In the genomic region with DNA sequence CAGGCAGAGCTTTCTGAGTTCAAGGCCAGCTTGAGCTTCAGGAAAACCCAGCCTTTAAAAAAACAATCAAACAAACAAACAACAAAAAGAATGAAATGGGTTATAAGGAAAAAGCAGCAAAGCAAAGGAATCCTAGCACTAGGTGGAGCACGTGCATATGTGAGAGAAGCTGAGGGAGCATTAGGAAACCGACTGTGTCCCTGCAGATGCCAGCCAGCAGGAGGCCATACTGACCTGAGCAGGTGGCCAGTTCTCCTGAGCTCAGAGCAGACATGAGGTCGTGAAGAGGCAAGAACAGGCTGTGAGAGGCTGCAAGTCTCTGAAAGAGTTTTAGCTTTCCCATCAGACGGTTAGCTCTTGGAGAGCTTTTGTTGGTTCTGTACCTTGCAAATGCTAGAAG, we compare ENCODE assay signal across 10 mouse cellular contexts. TPM values are rescaled to one million over a fixed set of nuclear protein-coding genes. Genes with fewer than 3 reads are reported as not detected.
DNase-seq lines count a peak whose midpoint lies in the region; ATAC-seq and TF ChIP-seq lines count a peak whose summit lies in the region.
"Had no signal": no experiment of that assay in that cellular context is flagged by ENCODE, and none has a peak within 500 bp of the region (broad histone marks: within the 10 kb centered on the region; RNA-seq: fewer than 3 reads in every experiment).

No protein-coding gene starts in this region.

- no peak overlapping the region for H3K27ac ChIP-seq in kidney, adult 2 months (ENCODE audit: insufficient read depth, low read depth, low read length)
- H3K27ac ChIP-seq in kidney, embryonic 15.5 days = no peak overlapping the region
- H3K27ac ChIP-seq in embryonic facial prominence, embryonic 11.5 days (replicated peaks; ENCODE audit: low read depth, low read length) = no peak overlapping the region
- H3K27ac ChIP-seq in lung, postnatal 0 days (ENCODE audit: low read length) = no peak overlapping the region
- H3K27ac ChIP-seq: embryonic facial prominence, embryonic 12.5 days; liver, embryonic 13.5 days had no signal

- no peaks in the 10 kb centered on the region for H3K27me3 ChIP-seq in kidney, adult 2 months (replicated peaks; ENCODE audit: control insufficient read depth, insufficient read depth, low read length)
- no peaks in the 10 kb centered on the region for H3K27me3 ChIP-seq in kidney, embryonic 15.5 days
- H3K27me3 ChIP-seq in embryonic facial prominence, embryonic 11.5 days (ENCODE audit: control insufficient read depth, insufficient read depth, low read length) = no peaks in the 10 kb centered on the region
- no peaks in the 10 kb centered on the region for H3K27me3 ChIP-seq in lung, postnatal 0 days (replicated peaks; ENCODE audit: insufficient read depth, low read length)
- H3K27me3 ChIP-seq: embryonic facial prominence, embryonic 12.5 days; liver, embryonic 13.5 days had no signal

- H3K4me1 ChIP-seq in kidney, adult 2 months (ENCODE audit: control insufficient read depth, insufficient read depth, low read length) = no peaks in the 10 kb centered on the region
- no peaks in the 10 kb centered on the region for H3K4me1 ChIP-seq in kidney, embryonic 15.5 days
- no peaks in the 10 kb centered on the region for H3K4me1 ChIP-seq in embryonic facial prominence, embryonic 11.5 days (ENCODE audit: control insufficient read depth, insufficient read depth, low read length)
- no peaks in the 10 kb centered on the region for H3K4me1 ChIP-seq in lung, postnatal 0 days (ENCODE audit: insufficient read depth, low read depth, low read length)
- H3K4me1 ChIP-seq: embryonic facial prominence, embryonic 12.5 days had no signal

- TF ChIP-seq POLR2A in kidney, adult 2 months (IDR thresholded peaks at IDR 0.05; ENCODE audit: low read depth, low read length) = no peak

- H3K36me3 ChIP-seq in kidney, adult 2 months (ENCODE audit: control insufficient read depth, insufficient read depth, low read length) = peaks cover 3% of the 10 kb centered on the region
- H3K36me3 ChIP-seq in kidney, embryonic 15.5 days = peaks cover 99% of the 10 kb centered on the region
- no peaks in the 10 kb centered on the region; the same call in none of the 2 replicates for H3K36me3 ChIP-seq in embryonic facial prominence, embryonic 11.5 days (replicated peaks; ENCODE audit: control insufficient read depth, insufficient read depth, low read depth, low read length)
- H3K36me3 ChIP-seq in lung, postnatal 0 days (ENCODE audit: insufficient read depth, low read length) = peaks cover 40% of the 10 kb centered on the region

- peak; percentile 70 for TF ChIP-seq CTCF in kidney, adult 2 months (conservative IDR thresholded peaks at IDR 0.05; ENCODE audit: insufficient read depth, insufficient read length, low read depth, low read length)
- peak; percentile 80 for TF ChIP-seq CTCF in lung, postnatal 0 days (IDR thresholded peaks at IDR 0.05)

- TF ChIP-seq EP300 in lung, postnatal 0 days (IDR thresholded peaks at IDR 0.05) = no peak

- no peak overlapping the region for H3K4me2 ChIP-seq in kidney, embryonic 15.5 days
- H3K4me2 ChIP-seq in embryonic facial prominence, embryonic 11.5 days (ENCODE audit: low read depth, low read length) = no peak overlapping the region
- no peak overlapping the region for H3K4me2 ChIP-seq in lung, postnatal 0 days (replicated peaks; ENCODE audit: low read depth, low read length)
- H3K4me2 ChIP-seq: embryonic facial prominence, embryonic 12.5 days; liver, embryonic 13.5 days had no signal

- 26% methylated on average over 4 of the region's 4 CpGs for WGBS in kidney, adult 2 months
- WGBS in kidney, embryonic 15.5 days = 41% methylated on average over 4 of the region's 4 CpGs
- 49% methylated on average over 4 of the region's 4 CpGs for WGBS in embryonic facial prominence, embryonic 11.5 days
- 32% methylated on average over 4 of the region's 4 CpGs for WGBS in lung, postnatal 0 days

- H3K9ac ChIP-seq in kidney, embryonic 15.5 days = no peak overlapping the region
- H3K9ac ChIP-seq in embryonic facial prominence, embryonic 11.5 days (replicated peaks; ENCODE audit: low read length) = no peak overlapping the region
- no peak overlapping the region for H3K9ac ChIP-seq in lung, postnatal 0 days (replicated peaks; ENCODE audit: low read depth)
- H3K9ac ChIP-seq: embryonic facial prominence, embryonic 12.5 days; liver, embryonic 13.5 days had no signal

- no peak for ATAC-seq in kidney, embryonic 15.5 days (replicated peaks; ENCODE audit: low FRiP score)
- ATAC-seq in embryonic facial prominence, embryonic 11.5 days (replicated peaks; ENCODE audit: insufficient number of reproducible peaks, low FRiP score, low TSS enrichment, low read depth) = no peak
- peak; percentile 81 for ATAC-seq in lung, postnatal 0 days
- no peak for ATAC-seq in activated CD4-positive, CD25-positive, alpha-beta regulatory T cell, adult 4 months

- DNase-seq in kidney, adult 2 months = peak; percentile 39
- DNase-seq in R1 (ENCODE audit: low read depth, low spot score) = peak; percentile 19
- peak; percentile 22 for DNase-seq in embryonic facial prominence, embryonic 11.5 days (ENCODE audit: low spot score)
- DNase-seq in lung, postnatal 0 days (ENCODE audit: low spot score) = peak; percentile 70
- no peak for DNase-seq in frontal cortex, postnatal 10 days (ENCODE audit: low spot score in 2 of 2)
- DNase-seq: liver, embryonic 13.5 days had no signal

- H3K4me3 ChIP-seq in kidney, adult 2 months (ENCODE audit: insufficient read depth, low read depth, low read length) = no peak overlapping the region
- no peak overlapping the region for H3K4me3 ChIP-seq in kidney, embryonic 15.5 days (replicated peaks)
- no peak overlapping the region for H3K4me3 ChIP-seq in embryonic facial prominence, embryonic 11.5 days (ENCODE audit: low read depth, low read length)
- H3K4me3 ChIP-seq in lung, postnatal 0 days (ENCODE audit: low read depth, low read length) = no peak overlapping the region
- H3K4me3 ChIP-seq: embryonic facial prominence, embryonic 12.5 days; liver, embryonic 13.5 days had no signal

- H3K9me3 ChIP-seq in kidney, embryonic 15.5 days (replicated peaks) = no peaks in the 10 kb centered on the region
- no peaks in the 10 kb centered on the region for H3K9me3 ChIP-seq in embryonic facial prominence, embryonic 11.5 days (replicated peaks; ENCODE audit: control insufficient read depth, low read length)
- H3K9me3 ChIP-seq in lung, postnatal 0 days (ENCODE audit: low read length) = no peaks in the 10 kb centered on the region
- H3K9me3 ChIP-seq: embryonic facial prominence, embryonic 12.5 days; G1E; liver, embryonic 13.5 days had no signal

RNA-seq across cellular contexts. Expression of a gene that starts 10.9 kb away (rescaled TPM):
- 7.1 and 7.4 TPM in 2 replicates for polyA plus RNA-seq in kidney, adult 2 months (2012; rRNA removed)
- 15.5 and 16.5 TPM in 2 replicates for polyA plus RNA-seq in kidney, embryonic 15.5 days (2015; fragmentation: Nextera tagmentation; extraction: Ambion mirVana)
- polyA plus RNA-seq in embryonic facial prominence, embryonic 11.5 days (2014; fragmentation: Nextera tagmentation; extraction: Ambion mirVana) = 30.1 and 30.9 TPM in 2 replicates
- 4.5 and 5.3 TPM in 2 replicates for polyA plus RNA-seq in lung, postnatal 0 days (2015; fragmentation: Nextera tagmentation; extraction: Ambion mirVana)
- 1 to 10 TPM; 1.9 to 2.4 TPM for polyA plus RNA-seq in activated CD4-positive, CD25-positive, alpha-beta regulatory T cell, adult 4 months (2017; shearing (Covaris generic))

RNA-seq across cellular contexts. Expression of a gene that starts 10.9 kb away (rescaled TPM):
- polyA plus RNA-seq in kidney, adult 2 months (2012; rRNA removed) = 2.6 and 3.4 TPM in 2 replicates
- 14.9 and 15.6 TPM in 2 replicates for polyA plus RNA-seq in kidney, embryonic 15.5 days (2015; fragmentation: Nextera tagmentation; extraction: Ambion mirVana)
- polyA plus RNA-seq in embryonic facial prominence, embryonic 11.5 days (2014; fragmentation: Nextera tagmentation; extraction: Ambion mirVana) = 18.6 and 20.0 TPM in 2 replicates
- polyA plus RNA-seq in lung, postnatal 0 days (2015; fragmentation: Nextera tagmentation; extraction: Ambion mirVana) = 5.9 and 6.8 TPM in 2 replicates
- 10 to 100 TPM; 11.1 to 11.4 TPM for polyA plus RNA-seq in activated CD4-positive, CD25-positive, alpha-beta regulatory T cell, adult 4 months (2017; shearing (Covaris generic))

Comparison
In these comparisons a context has a peak if more than half of its experiments do, and no peak if none do; other contexts are left out.
1. DNase-seq: peak in kidney, adult 2 months (single experiment), R1 (single experiment), embryonic facial prominence, embryonic 11.5 days (single experiment) and lung, postnatal 0 days (single experiment); none in frontal cortex, postnatal 10 days (0 of 2).